Mouse (Mus musculus) adrenal gland, adult 8-10 months (tissue): Measurements from ENCODE around the gene 1700102P08Rik. TPM values are rescaled to one million over a fixed set of nuclear protein-coding genes. Genes with fewer than 3 reads are reported as not detected.

Experiments
- total RNA-seq, 4 experiments: library from RNA; stranded (reverse); gene quantifications; 2 replicates each; pipeline ENCODE4 v1.2.4; 2022

The 1700102P08Rik gene
- total RNA-seq, 4 experiments from 2014 or later = 0.96 to 1.6 (median 1.3) TPM

Other genes starting within 250 kb of the 1700102P08Rik start
- gene Bsn, start 202.4 kb upstream of the 1700102P08Rik start, total RNA-seq = 1 to 10 TPM; 3.7 to 6.8 (median 6.4) TPM
- 100 to 1,000 TPM; 134 to 165 (median 148) TPM for gene Dag1, start 128.8 kb upstream of the 1700102P08Rik start, total RNA-seq
- 10 to 100 TPM; 29.5 to 49.1 (median 41.4) TPM for gene Nicn1, start 102.4 kb upstream of the 1700102P08Rik start, total RNA-seq
- gene Amt, start 96.0 kb upstream of the 1700102P08Rik start, total RNA-seq = 10 to 100 TPM in 2 of 4 experiments, 1 to 10 TPM in 2; 3.8 to 10.9 (median 7.1) TPM
- 100 to 1,000 TPM; 307 to 342 (median 321) TPM for gene Rhoa, start 86.7 kb upstream of the 1700102P08Rik start, total RNA-seq
- 10 to 100 TPM; 56.0 to 68.0 (median 62.2) TPM for gene Tcta, start 86.6 kb upstream of the 1700102P08Rik start, total RNA-seq
- gene Gpx1, start 53.9 kb upstream of the 1700102P08Rik start, total RNA-seq = 100 to 1,000 TPM; 524 to 812 (median 629) TPM
- gene Usp4, start 45.0 kb upstream of the 1700102P08Rik start, total RNA-seq = 100 to 1,000 TPM; 124 to 152 (median 132) TPM
- gene Ccdc36, start 35.7 kb downstream of the 1700102P08Rik start, total RNA-seq = under 1 TPM in 1 of 4 experiments, not detected in 3; 0.10 TPM
- not detected for gene BC048562, start 43.7 kb downstream of the 1700102P08Rik start, total RNA-seq
- gene Ccdc71, start 67.7 kb downstream of the 1700102P08Rik start, total RNA-seq = 10 to 100 TPM; 46.6 to 56.5 (median 52.7) TPM
- 10 to 100 TPM; 19.7 to 48.3 (median 33.1) TPM for gene Klhdc8b, start 68.8 kb downstream of the 1700102P08Rik start, total RNA-seq
- 100 to 1,000 TPM; 117 to 175 (median 152) TPM for gene Lamb2, start 86.9 kb downstream of the 1700102P08Rik start, total RNA-seq
- gene Usp19, start 97.8 kb downstream of the 1700102P08Rik start, total RNA-seq = 100 to 1,000 TPM; 239 to 312 (median 257) TPM
- gene Qars, start 114.9 kb downstream of the 1700102P08Rik start, total RNA-seq = 100 to 1,000 TPM; 181 to 239 (median 220) TPM
- 100 to 1,000 TPM; 131 to 151 (median 139) TPM for gene Qrich1, start 124.0 kb downstream of the 1700102P08Rik start, total RNA-seq
- gene Impdh2, start 167.5 kb downstream of the 1700102P08Rik start, total RNA-seq = 10 to 100 TPM; 59.9 to 88.8 (median 73.5) TPM
- 10 to 100 TPM; 60.1 to 76.1 (median 70.8) TPM for gene Ndufaf3, start 174.6 kb downstream of the 1700102P08Rik start, total RNA-seq
- 10 to 100 TPM; 72.5 to 99.3 (median 83.0) TPM for gene Dalrd3, start 177.1 kb downstream of the 1700102P08Rik start, total RNA-seq
- 100 to 1,000 TPM; 115 to 182 (median 165) TPM for gene Wdr6, start 185.9 kb downstream of the 1700102P08Rik start, total RNA-seq
- 10 to 100 TPM in 3 of 4 experiments, 1 to 10 TPM in 1; 7.4 to 14.7 (median 11.6) TPM for gene P4htm, start 204.9 kb downstream of the 1700102P08Rik start, total RNA-seq